Comparison of ENCODE assay signal across 8 mouse cellular contexts in genomic region chr19:29501106-29501505, GRCm38 (mm10). TPM values are rescaled to one million over a fixed set of nuclear protein-coding genes. Genes with fewer than 3 reads are reported as not detected.
DNase-seq lines count a peak whose midpoint lies in the region; ATAC-seq lines count a peak whose summit lies in the region.

No protein-coding gene starts in this region.

- no peaks in the 10 kb centered on the region for H3K4me1 ChIP-seq in neural tube, embryonic 11.5 days (ENCODE audit: control insufficient read depth, insufficient read depth, low read length)
- H3K4me1 ChIP-seq in limb, embryonic 12.5 days (replicated peaks): no peaks in the 10 kb centered on the region
- no peaks in the 10 kb centered on the region for H3K4me1 ChIP-seq in midbrain, embryonic 11.5 days (ENCODE audit: control insufficient read depth, insufficient read depth, low read length)

- intact Hi-C loops in heart, postnatal 14 days (cut with DNase I): loop anchor here (2.0 to 10.0 kb wide), 6 partner anchors 56 to 726 kb away; no protein-coding TSS in a partner anchor

- H3K4me3 ChIP-seq in neural tube, embryonic 11.5 days (ENCODE audit: low read depth, low read length): no peak overlapping the region
- H3K4me3 ChIP-seq in limb, embryonic 12.5 days (replicated peaks): peak overlapping the region; percentile 11; the same call in 1 of the 2 replicates
- no peak overlapping the region for H3K4me3 ChIP-seq in midbrain, embryonic 11.5 days (ENCODE audit: low read depth, low read length)

- no peaks in the 10 kb centered on the region for H3K36me3 ChIP-seq in neural tube, embryonic 11.5 days (ENCODE audit: control insufficient read depth, insufficient read depth, low read length)
- no peaks in the 10 kb centered on the region for H3K36me3 ChIP-seq in limb, embryonic 12.5 days
- no peaks in the 10 kb centered on the region for H3K36me3 ChIP-seq in midbrain, embryonic 11.5 days (ENCODE audit: control insufficient read depth, insufficient read depth, low read length)

- 51% methylated on average over 11 of the region's 11 CpGs for WGBS in neural tube, embryonic 11.5 days
- WGBS in limb, embryonic 12.5 days: 61% methylated on average over 11 of the region's 11 CpGs
- 39% methylated on average over 11 of the region's 11 CpGs for WGBS in midbrain, embryonic 11.5 days

- ATAC-seq in neural tube, embryonic 11.5 days (ENCODE audit: insufficient read depth, low FRiP score, low TSS enrichment): no peak
- ATAC-seq in limb, embryonic 12.5 days (ENCODE audit: insufficient number of reproducible peaks, insufficient read depth, low FRiP score, low TSS enrichment, low read depth): no peak
- ATAC-seq in midbrain, embryonic 11.5 days (ENCODE audit: low FRiP score): 0 out of 2 replicates have a peak, but pooled peaks have one; percentile 48

- no peak overlapping the region for H3K27ac ChIP-seq in neural tube, embryonic 11.5 days (ENCODE audit: low read depth, low read length)
- H3K27ac ChIP-seq in limb, embryonic 12.5 days: no peak overlapping the region
- H3K27ac ChIP-seq in midbrain, embryonic 11.5 days (ENCODE audit: low read depth, low read length): no peak overlapping the region

- H3K4me2 ChIP-seq in neural tube, embryonic 11.5 days (ENCODE audit: low read depth): peak overlapping the region; percentile 1; the same call in 1 of the 2 replicates
- peak overlapping the region; percentile 37 for H3K4me2 ChIP-seq in limb, embryonic 12.5 days
- peak overlapping the region; percentile 19; the same call in 1 of the 2 replicates for H3K4me2 ChIP-seq in midbrain, embryonic 11.5 days

- DNase-seq in neural tube, embryonic 11.5 days (ENCODE audit: low spot score): peak; percentile 46
- no peak for DNase-seq in neural tube, embryonic 10.5 days (ENCODE audit: extremely low spot score, low spot score)
- DNase-seq in embryo, embryonic 9.5 days (ENCODE audit: extremely low spot score): peak; percentile 52
- peak; percentile 44 to 64 for DNase-seq in heart, postnatal 14 days
- DNase-seq in midbrain, embryonic 11.5 days (ENCODE audit: low spot score, missing footprints): peak; percentile 94
- peak; percentile 55 for DNase-seq in testis, postnatal 14 days (ENCODE audit: low spot score)
- no peak for DNase-seq in right cerebral cortex, postnatal 36 days (ENCODE audit: low spot score in 2 of 2)

- no peaks in the 10 kb centered on the region for H3K9me3 ChIP-seq in neural tube, embryonic 11.5 days (ENCODE audit: control insufficient read depth, low read length)
- H3K9me3 ChIP-seq in limb, embryonic 12.5 days: 0 out of 2 replicates have a peak, but pooled peaks cover 6% of the 10 kb centered on the region
- no peaks in the 10 kb centered on the region for H3K9me3 ChIP-seq in midbrain, embryonic 11.5 days (ENCODE audit: control insufficient read depth, low read length)

- H3K9ac ChIP-seq in neural tube, embryonic 11.5 days (ENCODE audit: low read length): no peak overlapping the region
- H3K9ac ChIP-seq in limb, embryonic 12.5 days (replicated peaks): no peak overlapping the region
- no peak overlapping the region for H3K9ac ChIP-seq in midbrain, embryonic 11.5 days (ENCODE audit: low read length)

- no peaks in the 10 kb centered on the region for H3K27me3 ChIP-seq in neural tube, embryonic 11.5 days (ENCODE audit: control insufficient read depth, insufficient read depth, low read length)
- H3K27me3 ChIP-seq in limb, embryonic 12.5 days: no peaks in the 10 kb centered on the region
- H3K27me3 ChIP-seq in midbrain, embryonic 11.5 days (ENCODE audit: control insufficient read depth, insufficient read depth, low read length): no peaks in the 10 kb centered on the region

RNA-seq across cellular contexts. Expression of gene Ric1, which starts 21.0 kb away (rescaled TPM):
- 14.4 and 15.2 TPM in 2 replicates for polyA plus RNA-seq in neural tube, embryonic 11.5 days (2014; fragmentation: Nextera tagmentation; extraction: Ambion mirVana)
- total RNA-seq in heart, postnatal 14 days (2021): 10 to 100 TPM; 27.3 to 30.8 TPM
- 25.6 and 26.5 TPM in 2 replicates for polyA plus RNA-seq in limb, embryonic 12.5 days (2016; fragmentation: Nextera tagmentation; extraction: Ambion mirVana)
- 10.8 and 11.8 TPM in 2 replicates for polyA plus RNA-seq in midbrain, embryonic 11.5 days (2014; fragmentation: Nextera tagmentation; extraction: Ambion mirVana)

Comparison
In these comparisons a context has a peak if more than half of its experiments do, and no peak if none do; other contexts are left out.
1. DNase-seq: peak in neural tube, embryonic 11.5 days (single experiment), embryo, embryonic 9.5 days (single experiment), heart, postnatal 14 days (2 of 2), midbrain, embryonic 11.5 days (single experiment) and testis, postnatal 14 days (single experiment); none in neural tube, embryonic 10.5 days (single experiment) and right cerebral cortex, postnatal 36 days (0 of 2).
2. Peak in every context shown above with its lines, with median percentiles within 50 percentile points of each other: H3K4me2 ChIP-seq.